Mouse (Mus musculus) neural tube, embryonic 10.5 days (tissue): Measurements from ENCODE around the gene Nsmce1.
A peak's percentile ranks its signal among the peaks of the same experiment; 100 is the strongest.
"Not testable (repeated sequence)": the region's sequence is repeated elsewhere in the genome, so short reads cannot be mapped to it uniquely, and the experiment has no call there.

Source experiments
- DNase-seq: peaks from one replicate; pipeline ENCODE4 v3.0.0-alpha.2; 2017; ENCODE audit warnings: low spot score; ENCODE audit errors: extremely low spot score

Nsmce1 gene

DNA sequence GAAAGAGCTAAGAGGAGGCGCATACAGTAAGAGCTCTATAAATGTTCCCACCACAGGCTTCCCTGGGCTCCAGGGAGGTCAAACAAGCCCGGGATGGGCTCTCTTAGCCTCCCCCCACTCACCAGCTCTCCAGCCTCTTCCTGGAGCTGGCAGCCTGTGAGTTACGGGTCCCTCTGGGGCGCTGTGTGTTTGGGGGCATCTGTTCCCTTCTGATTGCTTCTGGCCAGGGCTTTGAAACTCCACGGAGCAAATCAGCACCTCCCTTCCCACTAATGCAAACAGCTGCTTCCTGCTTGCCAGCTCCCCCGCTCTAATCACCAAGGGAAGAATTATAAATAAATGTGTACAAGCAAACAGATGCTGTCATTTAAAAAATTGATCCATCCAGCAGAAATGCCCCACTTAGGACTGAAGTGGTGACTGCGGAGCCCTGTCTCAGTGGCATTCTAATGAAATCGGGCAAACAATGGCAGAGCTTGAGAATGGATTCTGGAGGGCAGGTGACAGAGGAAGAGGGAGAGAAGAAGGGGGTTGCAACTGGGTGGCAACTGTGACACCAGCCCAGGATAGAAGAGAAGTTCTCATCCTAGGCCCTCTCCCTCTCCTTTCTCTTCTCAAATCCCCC lies 56.6 kb downstream of the Nsmce1 start:
- peak; percentile 17 for DNase-seq

DNA sequence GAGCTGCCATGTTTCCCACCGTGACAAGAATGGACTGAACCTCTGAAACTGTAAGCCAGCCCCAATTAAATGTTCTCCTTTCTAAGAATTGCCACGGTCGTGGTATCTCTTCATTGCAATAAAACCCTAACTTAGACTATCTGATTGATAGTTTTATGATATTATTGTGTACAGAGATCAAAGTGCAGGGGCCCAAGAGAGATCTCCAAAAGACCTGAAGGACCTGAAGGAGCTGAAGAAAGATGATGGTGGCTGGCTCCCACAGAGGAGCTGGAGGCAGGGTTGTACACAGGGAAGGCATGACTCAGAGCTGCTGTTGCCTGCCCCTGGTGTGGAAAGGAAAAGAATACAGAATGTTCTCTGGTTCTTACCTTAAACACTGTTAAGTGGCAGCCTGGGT lies 57.5 kb downstream of the Nsmce1 start:
- no peak for DNase-seq

DNA sequence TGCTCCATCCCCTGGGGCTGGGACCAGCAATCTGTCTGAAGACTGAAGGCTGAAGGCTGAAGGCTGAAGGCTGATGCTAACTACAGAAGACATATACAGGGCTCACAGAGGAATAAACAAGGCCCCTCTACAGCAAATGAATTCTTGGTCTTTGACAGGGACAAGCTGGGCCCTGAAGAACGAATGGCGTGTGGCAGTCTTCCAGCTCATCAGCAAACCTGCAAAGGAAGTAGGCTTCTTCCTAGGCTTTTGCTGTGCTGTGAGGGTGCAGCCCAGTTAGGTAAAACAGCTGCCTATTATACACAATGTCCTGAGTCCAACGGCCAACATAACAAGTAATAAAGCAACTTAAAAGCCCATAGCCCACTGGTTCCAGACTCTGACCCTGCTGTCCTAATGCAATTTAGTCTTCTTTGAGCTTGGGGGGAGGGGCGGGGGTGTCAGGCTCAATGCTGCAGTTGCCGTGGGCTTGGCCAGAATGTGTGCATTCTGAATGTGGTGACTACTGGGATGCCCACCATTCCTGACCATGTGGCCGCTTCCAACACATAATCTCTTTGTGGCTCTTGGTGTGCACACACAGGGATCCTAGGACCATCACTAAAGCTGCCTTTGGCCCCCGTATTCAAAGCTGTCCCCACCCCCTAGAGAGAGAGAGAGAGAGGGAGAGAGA lies 61.1 kb downstream of the Nsmce1 start:
- DNase-seq = no peak

DNA sequence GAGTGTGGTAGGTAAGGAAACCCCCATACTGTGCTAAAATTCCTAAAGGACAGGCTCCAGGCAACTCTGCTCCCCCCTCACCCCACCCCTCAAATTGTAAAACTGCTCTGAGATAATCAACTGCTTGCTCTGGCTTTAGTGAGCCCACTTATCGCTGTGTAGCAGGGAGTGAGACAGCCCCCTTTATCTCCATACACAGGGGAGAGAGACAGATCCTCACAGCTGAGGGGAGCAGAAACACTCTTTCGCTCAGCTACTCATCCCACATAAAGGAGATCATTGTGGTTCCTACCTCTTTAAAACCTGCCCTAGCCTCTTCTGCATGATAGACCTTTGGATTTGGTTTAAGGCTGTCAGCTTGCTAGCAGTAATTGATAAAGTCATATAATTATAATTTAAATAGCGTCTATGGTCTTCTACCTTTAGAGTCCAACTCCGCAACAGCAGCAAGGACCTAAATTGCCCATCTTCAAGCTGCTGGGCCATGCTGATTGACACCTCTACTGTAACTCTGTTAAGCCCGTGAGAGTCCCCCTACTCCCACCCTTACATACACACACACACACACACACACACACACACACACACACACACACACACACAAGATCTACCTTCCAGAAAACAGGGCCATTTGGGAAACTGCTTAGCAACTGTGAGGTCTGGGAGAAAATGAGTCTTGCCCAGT lies 62.4 kb downstream of the Nsmce1 start:
- DNase-seq = not testable (repeated sequence)

DNA sequence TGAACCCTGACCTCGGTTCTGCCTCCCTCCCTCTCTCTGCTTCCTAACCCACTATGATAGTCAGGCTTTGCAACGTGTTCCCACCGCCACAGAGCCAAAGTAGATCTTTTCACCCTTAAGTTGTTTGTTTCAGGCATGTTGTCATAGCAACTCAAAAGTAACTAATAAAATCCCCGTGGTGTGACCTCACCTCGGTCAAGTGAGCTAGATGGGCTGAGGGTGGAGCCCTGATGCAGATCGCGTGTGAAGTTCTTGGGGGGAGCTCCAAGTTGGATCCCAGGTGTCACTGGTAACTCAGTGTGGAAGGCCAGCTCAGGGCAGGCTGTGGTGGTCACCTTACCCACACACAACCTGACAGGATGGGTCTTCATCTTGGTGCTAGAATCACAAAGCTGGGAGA lies 63.0 kb downstream of the Nsmce1 start:
- DNase-seq = no peak

DNA sequence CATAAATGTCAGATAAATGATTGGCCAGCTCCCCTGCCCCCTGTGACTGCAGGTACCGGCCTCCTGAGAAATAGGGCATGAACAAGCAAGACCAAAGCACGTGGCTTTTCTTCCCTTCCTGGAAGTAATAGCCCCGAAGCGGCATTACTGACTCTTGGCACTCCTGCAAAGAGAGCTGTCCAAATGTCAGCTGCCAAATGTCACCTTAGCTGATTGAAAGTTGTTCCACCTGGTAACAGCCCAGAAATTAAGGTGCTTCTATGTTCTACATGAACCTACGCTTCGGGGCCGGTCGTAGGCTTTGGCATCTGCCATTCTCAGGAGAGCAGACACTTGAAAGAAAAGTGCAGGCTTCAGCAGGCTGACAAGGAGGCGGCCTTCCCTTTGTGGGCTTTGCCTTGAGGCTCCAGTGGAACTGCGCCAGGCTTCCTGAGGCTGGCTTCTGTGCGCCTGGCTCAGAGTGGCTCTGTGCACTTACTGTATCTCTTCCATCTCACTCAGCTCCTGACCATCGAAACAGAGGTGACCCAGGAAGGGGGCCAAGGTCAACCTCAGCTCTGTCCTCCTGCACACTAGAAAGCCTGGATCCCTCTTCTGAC lies 63.8 kb downstream of the Nsmce1 start:
- DNase-seq = no peak

DNA sequence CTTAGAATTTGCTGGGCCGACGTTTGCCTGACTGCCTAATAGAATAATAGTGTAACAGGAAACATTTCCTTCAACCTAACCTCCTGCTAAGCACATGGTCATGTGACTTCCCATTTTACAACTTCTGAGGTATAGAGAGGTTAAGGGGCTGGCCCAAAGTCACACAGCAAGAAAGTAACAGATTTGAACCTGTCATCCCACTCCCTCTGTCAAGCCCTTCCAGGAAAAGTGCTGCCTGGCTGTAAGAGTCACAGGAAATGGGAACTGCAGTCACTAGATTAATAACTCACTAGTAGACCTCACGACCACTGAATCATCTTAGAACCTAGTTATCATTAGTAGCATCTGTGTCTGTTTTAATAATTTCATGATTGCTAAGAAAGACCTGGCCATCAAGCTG lies 68.3 kb downstream of the Nsmce1 start:
- DNase-seq = no peak

DNA sequence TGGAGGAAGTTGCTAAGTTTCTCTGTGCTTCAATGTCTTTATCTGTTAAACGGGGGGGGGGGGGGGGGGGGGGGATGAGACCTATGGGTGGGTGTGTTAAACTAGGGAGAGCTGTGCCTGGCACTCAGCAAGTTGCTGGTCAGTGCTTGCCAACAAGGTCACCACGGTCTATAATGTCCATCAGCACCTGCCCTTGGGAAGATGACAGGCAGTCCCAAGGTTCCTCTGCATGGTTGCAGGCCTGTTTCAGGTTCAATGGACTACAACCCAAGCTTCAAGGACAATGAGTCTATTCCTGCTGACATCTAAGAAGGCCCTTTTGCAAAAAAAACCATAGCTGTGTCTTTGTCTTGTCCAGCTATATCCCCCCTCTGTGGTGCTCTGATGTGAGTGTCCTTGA lies 69.5 kb downstream of the Nsmce1 start:
- no peak for DNase-seq

DNA sequence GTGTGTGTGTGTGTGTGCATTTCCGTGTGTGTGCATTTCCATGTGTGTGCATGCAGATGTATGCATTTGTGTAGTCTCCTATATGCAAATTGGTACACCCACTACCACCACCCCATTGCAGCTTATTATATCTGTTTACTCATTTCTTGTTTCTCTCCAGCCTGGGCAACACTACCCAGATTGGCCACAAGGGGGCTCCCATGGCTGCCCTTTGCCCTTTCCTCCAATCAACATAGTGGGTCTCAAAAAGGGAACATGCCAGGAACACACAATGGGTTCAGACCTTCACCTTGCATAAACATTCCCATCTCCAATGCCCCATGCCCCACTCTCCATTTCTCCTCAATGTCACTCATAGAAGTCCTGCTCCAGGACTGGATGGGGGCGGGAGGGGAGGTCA lies 71.2 kb downstream of the Nsmce1 start:
- peak; percentile 42 for DNase-seq

DNA sequence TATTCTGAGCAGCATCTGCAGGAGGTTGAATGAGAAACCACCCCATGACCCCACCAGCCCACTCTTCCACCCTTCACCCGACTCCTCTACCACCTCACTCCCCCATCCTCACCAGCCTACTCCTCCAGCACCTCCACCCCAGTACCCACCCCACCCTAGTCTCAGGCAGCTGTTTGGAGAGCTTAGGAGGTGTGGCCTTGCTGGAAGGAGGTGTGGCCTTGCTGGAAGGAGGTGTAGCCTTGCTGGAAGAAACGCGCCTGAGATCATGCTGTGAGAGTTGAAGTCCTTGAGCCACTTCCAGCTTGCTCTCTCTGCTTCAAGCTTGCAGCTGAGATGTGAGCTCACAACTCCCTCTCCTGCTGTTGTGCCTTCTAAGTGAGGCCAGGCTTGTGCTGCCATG lies 73.0 kb downstream of the Nsmce1 start:
- DNase-seq = no peak
